Mouse (Mus musculus): ENCODE measurements around the gene Rassf9.

The Rassf9 gene

DNA sequence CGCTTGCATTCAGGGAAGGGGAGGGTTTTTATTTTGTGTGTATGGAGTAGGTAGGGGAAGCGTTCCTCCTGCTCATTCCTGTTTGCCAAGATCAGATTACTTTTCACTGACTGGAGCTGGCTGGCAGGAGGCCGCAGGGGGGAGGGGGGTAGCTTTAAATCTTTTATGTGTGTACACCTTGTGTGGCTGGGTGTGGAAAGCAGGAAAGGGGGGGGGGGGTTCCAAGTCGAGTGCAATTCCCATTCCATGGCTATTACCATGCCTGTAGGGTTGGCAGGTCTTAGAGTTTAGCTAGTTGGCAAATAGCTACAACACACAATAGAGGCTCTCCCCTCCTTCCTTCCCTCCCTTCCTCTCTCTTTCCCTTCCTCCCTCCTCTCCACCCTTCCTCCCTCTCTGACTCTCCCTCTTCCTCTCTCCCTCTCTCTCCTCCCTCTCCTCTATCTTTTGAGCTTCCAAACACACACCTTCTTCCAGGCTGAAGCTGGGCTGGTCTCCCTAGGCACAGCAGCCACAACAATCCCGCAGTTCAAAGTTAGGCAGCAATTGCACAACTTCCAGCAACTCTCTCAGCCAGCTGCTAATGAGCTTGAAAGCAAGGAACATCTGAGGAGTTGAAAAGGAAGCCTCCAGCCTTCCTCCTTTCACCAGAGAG, at the start of gene Rassf9:
Gene Rassf9, plus strand, starts transcription at position 416 of the 655 bp plus-strand sequence.
- peak; percentile 7 for DNase-seq (ENCODE audit: low read depth, low spot score)

DNA sequence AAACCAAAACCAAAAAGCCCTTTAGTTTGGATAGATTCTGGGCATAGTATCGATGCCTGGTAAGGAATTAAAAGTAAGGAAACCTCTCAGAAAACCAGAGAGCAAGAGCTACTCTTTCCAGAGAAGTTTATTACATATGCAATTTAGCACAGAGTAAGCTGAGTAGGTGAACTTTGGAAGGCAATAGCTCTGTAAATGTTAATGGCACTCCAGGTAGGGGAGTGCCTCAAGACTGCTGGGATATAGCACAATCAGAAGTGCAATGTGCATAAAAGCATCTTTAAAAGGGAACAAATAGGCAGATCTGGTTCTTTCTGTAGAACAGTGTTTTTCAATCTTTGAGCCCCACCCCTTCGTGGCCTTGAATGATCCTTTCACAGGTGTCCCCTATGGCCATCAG, 42.6 kb upstream of the Rassf9 start:
- no peak for DNase-seq (ENCODE audit: low read depth, low spot score)

GRCm38 (mm10) chr10:102490386-102490785, 21.6 kb upstream of the Rassf9 start, which contains the start of gene Nts:
Gene Nts, minus strand, starts transcription at chr10:102490486.
- DNase-seq (ENCODE audit: low read depth, low spot score): no peak

DNA sequence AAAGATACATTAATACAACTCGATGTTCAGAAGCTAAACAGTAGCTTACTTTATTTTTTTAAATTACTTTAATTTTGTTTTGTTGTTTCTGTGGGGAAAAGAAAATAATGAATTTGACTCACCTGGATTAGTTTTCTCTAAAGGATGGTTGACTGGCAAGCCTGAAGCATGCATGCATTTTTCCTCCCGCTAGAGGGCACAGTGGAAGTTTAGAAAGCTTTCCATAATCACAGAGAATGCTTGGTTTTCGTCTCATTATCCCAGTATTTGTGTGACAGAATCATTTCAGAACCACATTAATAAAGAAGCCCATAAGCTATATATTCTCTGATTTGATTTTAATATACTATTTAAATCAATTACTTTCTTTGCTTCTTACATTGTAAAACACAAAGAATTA, 20.2 kb upstream of the Rassf9 start:
- DNase-seq (ENCODE audit: low read depth, low spot score): peak; percentile 26

DNA sequence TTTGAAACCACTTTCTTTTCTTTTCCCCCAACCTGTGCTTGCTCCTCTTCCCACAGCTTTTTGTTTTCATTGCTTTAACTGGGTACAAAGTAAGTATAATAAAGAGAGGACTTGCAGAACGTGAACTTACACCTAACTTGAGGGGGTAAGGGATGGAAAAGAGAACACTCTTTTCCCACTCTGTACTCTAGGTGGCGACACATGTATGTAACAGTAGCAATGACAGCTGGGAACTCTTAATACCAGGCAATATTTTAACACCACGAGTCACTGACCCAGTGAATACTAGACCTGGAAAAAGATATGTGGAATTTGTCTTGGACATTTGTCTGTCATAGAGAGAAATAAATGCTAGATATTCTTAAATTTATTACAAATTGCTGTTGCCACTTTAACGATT, 13.3 kb upstream of the Rassf9 start:
- peak; percentile 19 for DNase-seq (ENCODE audit: low read depth, low spot score)

- DNase-seq (ENCODE audit: low read depth, low spot score): no peak
Observed at GRCm38 (mm10) chr10:102507386-102507785, 4.6 kb upstream of the Rassf9 start.

DNA sequence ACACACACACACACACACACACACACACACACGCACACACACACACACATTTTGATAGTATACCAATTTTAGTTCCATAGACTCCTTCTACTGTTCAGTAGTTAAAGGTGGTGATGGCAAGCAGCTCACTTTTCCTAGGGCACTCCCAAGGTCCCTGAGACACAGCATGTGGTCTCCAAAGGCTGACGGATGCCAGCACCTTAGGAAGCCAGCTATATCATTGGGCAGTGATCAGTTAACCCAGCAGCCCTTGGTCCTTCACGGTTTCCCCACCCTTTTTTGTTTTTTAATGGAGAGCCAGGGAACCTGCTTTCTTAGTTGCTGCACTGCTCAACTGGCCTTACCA, 588 bp upstream of the Rassf9 start:
- DNase-seq (ENCODE audit: low read depth, low spot score): no peak

- no peak for DNase-seq (ENCODE audit: low read depth, low spot score)
Observed at GRCm38 (mm10) chr10:102514159-102514558, 2.1 kb downstream of the Rassf9 start.

- no peak for DNase-seq (ENCODE audit: low read depth, low spot score)
Observed at GRCm38 (mm10) chr10:102527901-102528300, 15.9 kb downstream of the Rassf9 start.

DNA sequence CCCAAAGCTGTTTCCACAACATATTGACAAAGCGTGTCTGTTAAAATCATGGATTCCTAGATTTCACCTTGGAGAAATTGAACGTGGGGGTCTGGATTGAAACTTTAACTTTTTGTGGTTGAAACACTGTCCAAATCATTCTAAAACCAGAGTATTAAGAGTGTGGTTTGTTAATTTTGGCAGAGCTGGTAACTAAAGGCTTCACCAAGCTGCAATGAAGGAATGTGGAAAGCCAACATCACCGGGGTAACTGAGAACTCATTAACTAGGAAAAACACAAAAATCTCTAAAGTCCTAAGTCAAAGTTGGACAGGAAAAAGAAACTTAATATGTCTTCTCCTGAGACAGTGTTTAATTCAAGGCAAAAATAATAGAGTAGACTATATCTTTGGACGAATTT, 41.9 kb downstream of the Rassf9 start:
- no peak for DNase-seq (ENCODE audit: low read depth, low spot score)

DNA sequence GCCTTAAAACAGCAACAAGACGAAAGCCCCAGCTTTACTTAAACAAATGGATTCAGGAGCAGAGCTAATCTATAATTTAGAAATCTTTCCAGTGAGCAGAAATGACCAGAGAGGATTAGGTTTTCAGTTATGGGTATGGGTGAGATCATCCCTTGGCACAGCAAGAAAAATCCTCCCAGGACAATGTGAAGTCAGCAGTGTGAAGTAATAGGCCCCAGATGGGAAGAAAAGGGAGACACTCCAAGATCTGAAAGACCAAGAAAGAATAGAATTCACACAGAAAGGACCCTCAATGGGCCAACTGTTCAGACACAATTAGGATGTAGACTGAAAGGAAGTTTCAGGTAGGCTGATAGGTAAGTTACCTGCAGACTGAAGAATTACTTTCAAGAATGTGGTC, 50.5 kb downstream of the Rassf9 start:
- no peak for DNase-seq (ENCODE audit: low read depth, low spot score)

GRCm38 (mm10) chr10:102577970-102578369, 65.9 kb downstream of the Rassf9 start:
- DNase-seq (ENCODE audit: low read depth, low spot score): no peak

GRCm38 (mm10) chr10:102594306-102594705, 82.3 kb downstream of the Rassf9 start:
- DNase-seq (ENCODE audit: low read depth, low spot score): no peak

Measured in R1 (cell line).